Mouse (Mus musculus) c-Kit-positive CD71-positive TER-119-negative erythroid progenitor cells, embryonic 14.5 days (primary cell): Measurements from ENCODE around the gene Rab6a.
"Not testable (repeated sequence)": the region's sequence is repeated elsewhere in the genome, so short reads cannot be mapped to it uniquely, and the experiment has no call there.

ENCODE experiments used
- DNase-seq: peaks from one replicate; pipeline ENCODE4 v3.0.0-alpha.2; 2013; ENCODE audit warnings: low read depth

The Rab6a gene

DNA sequence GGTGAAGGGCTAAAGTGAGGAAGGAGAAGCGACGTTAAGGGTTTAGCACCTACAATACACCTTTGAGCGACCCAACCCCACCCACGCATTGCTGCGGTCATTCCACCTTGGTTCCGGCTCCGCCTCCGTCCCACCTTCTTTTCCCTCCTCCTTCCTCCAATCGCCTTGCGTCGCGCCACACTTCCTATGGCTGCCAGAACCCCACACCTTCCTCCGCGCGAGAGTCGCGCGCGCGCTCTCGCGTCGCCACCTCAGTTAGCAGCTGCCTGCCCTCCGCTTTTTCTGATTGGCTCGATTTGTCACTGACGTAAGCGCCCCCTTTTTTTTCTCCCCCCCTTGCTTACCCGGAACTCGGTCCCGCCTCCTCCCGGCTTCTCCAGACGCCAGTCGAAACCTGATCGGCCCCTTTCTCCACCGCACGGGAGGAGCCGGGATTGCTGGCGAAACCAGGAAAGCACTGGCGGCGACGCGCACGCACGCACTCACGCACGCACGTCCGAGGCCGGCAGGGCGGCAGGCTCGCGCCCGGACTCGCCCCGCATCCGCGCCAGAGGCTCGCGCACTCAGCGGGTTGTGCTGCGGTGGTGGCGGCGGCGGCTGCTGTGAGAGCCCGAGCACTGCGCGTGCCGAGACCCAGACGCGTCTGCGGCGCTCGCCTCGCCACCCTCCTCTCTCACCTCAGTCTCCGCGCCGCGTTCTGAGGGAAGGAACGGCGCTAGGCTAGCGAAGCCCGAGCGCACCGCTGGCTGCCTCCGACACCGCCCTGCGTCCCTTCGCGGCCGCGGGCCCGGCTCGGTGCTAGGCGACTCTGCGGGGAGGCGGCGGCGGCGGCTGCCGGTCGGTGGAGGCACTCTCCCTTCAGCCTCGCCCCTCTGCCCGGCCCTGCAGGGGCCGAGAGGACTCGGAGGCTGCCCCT is at the start of gene Rab6a:
Gene Rab6a, plus strand, starts transcription at position 197 of the 916 bp plus-strand sequence.
- DNase-seq = peak; percentile 99

DNA sequence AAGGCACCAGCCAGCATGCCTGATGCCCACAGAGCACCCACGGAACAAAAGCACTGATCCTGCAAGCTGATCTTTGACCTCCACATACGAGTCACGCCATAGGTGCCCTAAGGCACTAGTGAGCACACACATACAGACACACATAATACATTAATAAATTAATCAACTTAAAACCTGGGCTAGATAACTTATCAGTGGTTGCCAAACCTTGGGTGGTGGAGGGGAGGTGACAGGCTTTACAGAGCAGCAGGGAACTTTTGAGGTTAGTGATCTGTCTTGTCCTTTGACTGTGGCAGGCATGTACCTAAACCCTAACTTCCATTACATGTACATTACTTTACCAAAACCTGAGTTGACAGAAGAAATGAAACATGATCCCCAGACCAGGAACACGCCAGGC is 47.9 kb upstream of the Rab6a start:
- no peak for DNase-seq

DNA sequence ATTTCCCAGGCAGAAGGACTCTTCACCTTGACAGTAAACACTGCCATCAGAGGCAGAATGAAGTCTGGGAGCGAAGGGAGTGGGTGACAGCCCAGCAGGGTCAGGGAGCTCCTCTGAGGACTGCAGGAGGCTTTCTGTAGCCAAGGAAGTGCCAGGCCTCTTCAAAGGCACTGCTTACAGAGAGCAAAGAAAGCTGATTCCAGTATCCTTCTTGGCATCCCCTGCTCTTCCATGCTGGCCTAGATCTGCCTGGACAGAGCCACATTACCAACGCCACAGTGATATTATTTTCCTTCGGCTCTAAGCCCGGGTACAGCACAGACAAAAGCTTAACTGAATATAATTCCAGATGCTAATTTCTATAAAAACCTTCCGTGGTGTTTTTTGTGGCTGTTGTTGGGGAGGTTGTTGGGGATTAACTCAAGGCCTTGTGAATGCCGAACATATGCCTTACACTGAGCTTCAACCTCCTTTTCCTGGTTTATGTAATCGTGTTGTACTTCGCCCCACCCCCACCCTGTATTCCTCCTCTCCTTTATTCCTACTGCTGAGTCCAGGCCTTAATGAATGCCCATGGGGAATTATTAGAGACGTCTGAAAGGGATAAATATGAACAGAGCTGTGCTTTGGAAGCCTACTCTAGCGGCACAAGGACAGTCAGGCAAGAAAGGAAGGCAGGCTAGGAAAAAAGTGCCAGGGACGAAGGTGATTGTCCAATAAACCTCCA is 45.2 kb upstream of the Rab6a start:
- no peak for DNase-seq

GRCm38 (mm10) chr7:100567238-100567637 is 40.0 kb upstream of the Rab6a start:
- not testable (repeated sequence) for DNase-seq

- DNase-seq = no peak
Observed at GRCm38 (mm10) chr7:100569907-100570306, 37.3 kb upstream of the Rab6a start.

DNA sequence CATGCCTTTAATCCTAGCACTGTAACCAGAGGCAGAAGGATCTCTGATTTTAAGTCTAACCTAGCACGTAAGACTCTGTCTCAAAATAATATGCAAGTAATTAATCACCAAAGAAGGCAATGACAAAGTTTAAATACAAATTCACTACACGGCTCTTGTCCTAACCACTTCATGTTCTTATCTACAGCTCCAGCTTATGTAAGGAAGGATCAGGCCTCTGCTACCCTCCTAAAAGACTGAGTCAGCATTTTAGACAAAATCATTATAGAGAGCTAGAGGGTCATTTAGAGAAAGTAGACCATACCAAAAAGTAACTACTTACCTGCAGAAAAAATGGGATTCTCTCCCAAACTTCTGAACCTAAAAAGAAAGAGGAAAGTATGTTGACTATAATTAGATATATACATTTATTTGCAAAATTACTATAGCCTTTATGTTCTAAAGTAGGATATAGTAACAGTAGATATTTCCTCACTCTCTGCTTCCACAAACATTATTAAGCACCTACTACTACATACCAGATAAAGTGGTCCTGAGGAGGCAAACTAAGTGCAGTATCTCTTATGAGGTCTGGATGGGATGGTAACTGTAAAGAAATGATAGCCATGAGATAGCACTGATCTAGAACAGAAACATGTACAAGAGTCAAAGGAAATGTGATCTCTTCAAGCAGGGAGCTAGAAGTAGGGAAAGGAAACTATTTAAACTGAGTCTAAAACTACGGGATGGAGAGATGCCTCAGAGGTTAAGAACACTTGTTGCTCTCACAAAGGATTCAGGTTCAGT is 36.1 kb upstream of the Rab6a start:
- DNase-seq = no peak

DNA sequence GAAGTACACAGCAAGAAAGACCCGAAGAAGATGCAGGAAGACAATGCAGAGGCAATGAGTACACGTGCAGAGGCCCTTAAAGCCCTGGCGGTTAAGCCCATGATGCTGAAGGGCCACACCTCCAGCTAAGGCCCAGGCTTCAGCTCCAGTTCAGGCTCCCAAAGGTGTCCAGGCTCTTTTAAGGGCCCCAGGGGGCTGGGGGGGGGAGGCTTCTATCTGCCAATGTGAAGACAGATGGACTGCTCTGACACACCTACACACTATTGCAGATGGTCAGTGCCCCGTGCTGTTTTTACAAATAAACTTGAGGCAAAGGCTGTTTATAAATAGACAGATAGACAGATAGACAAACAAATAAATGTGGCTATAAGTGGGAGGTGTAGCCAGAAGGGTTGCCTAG is 35.1 kb upstream of the Rab6a start:
- no peak for DNase-seq

GRCm38 (mm10) chr7:100572704-100573103 is 34.5 kb upstream of the Rab6a start:
- no peak for DNase-seq

GRCm38 (mm10) chr7:100578794-100579193 is 28.4 kb upstream of the Rab6a start:
- no peak for DNase-seq

GRCm38 (mm10) chr7:100582235-100582634 is 25.0 kb upstream of the Rab6a start:
- no peak for DNase-seq

DNA sequence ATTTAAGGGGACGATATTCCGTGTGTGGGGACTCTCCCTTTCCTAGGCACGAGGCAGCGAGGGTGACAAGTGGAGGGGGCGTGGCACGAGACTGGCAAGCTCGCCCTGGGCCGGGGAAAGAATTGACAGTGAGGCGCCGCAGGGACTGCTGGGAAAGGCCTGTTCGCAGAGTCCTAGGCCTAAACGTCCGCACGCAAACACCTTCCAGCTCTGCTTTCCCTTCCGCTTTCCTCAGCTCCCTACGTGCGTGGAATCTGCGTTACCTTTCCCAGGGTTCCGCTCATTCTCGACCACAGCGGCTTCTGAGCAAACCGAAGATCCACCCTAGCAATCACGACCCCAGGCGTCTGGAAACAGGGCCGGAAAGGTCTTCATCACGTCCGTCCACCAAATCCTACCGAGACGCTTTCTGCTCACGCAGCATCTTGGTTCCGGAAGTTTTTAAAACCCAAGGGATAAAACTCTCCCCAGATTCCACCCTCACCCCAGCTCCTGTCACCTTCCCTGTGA is 24.4 kb upstream of the Rab6a start:
- DNase-seq = peak; percentile 93

DNA sequence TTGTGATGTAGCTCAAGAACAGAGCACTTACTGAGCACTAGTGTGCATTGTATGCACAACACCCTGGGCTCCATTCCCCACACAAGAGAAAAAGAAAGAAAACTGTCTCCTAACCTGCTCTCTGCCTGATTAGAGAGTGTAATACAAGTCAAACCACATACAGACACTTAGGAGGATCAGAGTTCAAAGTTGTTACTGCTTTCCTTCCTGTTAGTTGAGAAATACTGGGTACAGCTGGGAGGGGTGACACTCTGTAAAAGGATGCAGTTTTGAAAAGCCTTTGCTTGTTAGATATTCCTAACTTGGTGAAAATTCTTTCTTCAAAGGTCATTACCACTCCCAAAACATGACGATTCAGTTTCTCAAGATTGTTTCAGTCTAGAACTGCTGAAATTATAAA is 17.4 kb upstream of the Rab6a start:
- no peak for DNase-seq

GRCm38 (mm10) chr7:100590504-100590844 is 16.7 kb upstream of the Rab6a start:
- DNase-seq = no peak

- DNase-seq = peak; percentile 78
Observed at GRCm38 (mm10) chr7:100590845-100591521, 16.2 kb upstream of the Rab6a start.

- DNase-seq = no peak
Observed at GRCm38 (mm10) chr7:100591522-100591852, 15.7 kb upstream of the Rab6a start.

DNA sequence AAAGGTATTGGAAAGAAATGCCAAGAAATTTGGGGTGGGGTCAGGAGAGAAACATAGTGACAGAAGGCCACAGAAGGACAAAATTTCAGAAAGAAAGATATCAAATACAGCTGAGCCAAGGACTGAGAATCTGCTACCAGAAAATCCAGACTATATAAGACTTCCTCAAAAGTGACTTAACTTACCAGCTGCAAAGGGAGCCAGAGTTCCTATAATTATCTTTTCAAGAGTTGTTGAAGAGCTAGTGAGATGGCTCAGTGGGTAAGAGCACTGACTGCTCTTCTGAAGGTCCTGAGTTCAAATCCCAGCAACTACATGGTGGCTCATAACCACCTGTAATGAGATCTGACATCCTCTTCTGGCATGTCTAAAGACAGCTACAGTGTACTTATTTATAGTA is 13.9 kb upstream of the Rab6a start:
- no peak for DNase-seq

GRCm38 (mm10) chr7:100600211-100600610 is 7.0 kb upstream of the Rab6a start:
- no peak for DNase-seq

- no peak for DNase-seq
Observed at GRCm38 (mm10) chr7:100608130-100608741, 1.0 kb downstream of the Rab6a start, which contains the start of gene Mrpl48. Mrpl48 (minus strand) TSS chr7:100608301.

GRCm38 (mm10) chr7:100608910-100609309 is 1.7 kb downstream of the Rab6a start:
- no peak for DNase-seq

GRCm38 (mm10) chr7:100616121-100616857 is 9.1 kb downstream of the Rab6a start:
- DNase-seq = peak; percentile 52

- peak; percentile 41 for DNase-seq
Observed at GRCm38 (mm10) chr7:100622277-100622676, 15.1 kb downstream of the Rab6a start.
